Mouse (Mus musculus) NIH3T3 (cell line): Measurements from ENCODE around the gene Tarbp1.
A peak's percentile ranks its signal among the peaks of the same experiment; 100 is the strongest.

Experiments used
- DNase-seq: peaks from one replicate; pipeline ENCODE4 v3.0.0-alpha.2; 2012; ENCODE audit warnings: low read depth

Tarbp1 gene

GRCm38 (mm10) chr8:126420834-126421233 lies 54.0 kb downstream of the Tarbp1 start:
- no peak for DNase-seq

- no peak for DNase-seq
Observed at GRCm38 (mm10) chr8:126405030-126405429, 69.8 kb downstream of the Tarbp1 start.

- DNase-seq: peak; percentile 75
Observed at GRCm38 (mm10) chr8:126404550-126404949, 70.3 kb downstream of the Tarbp1 start.

GRCm38 (mm10) chr8:126398349-126398748 lies 76.5 kb downstream of the Tarbp1 start:
- peak; percentile 16 for DNase-seq

GRCm38 (mm10) chr8:126395917-126396316 lies 78.9 kb downstream of the Tarbp1 start:
- DNase-seq: no peak

GRCm38 (mm10) chr8:126395386-126395785 lies 79.5 kb downstream of the Tarbp1 start:
- no peak for DNase-seq

- DNase-seq: peak; percentile 23
Observed at GRCm38 (mm10) chr8:126391541-126391940, 83.3 kb downstream of the Tarbp1 start.

GRCm38 (mm10) chr8:126387566-126387965 lies 87.3 kb downstream of the Tarbp1 start:
- peak; percentile 38 for DNase-seq

- peak; percentile 45 for DNase-seq
Observed at GRCm38 (mm10) chr8:126382749-126383148, 92.1 kb downstream of the Tarbp1 start.

GRCm38 (mm10) chr8:126382216-126382615 lies 92.6 kb downstream of the Tarbp1 start:
- DNase-seq: peak; percentile 31

- DNase-seq: no peak
Observed at GRCm38 (mm10) chr8:126381299-126381698, 93.6 kb downstream of the Tarbp1 start.

GRCm38 (mm10) chr8:126380141-126380540 lies 94.7 kb downstream of the Tarbp1 start:
- DNase-seq: no peak

GRCm38 (mm10) chr8:126379580-126379979 lies 95.3 kb downstream of the Tarbp1 start:
- DNase-seq: no peak
